Mouse (Mus musculus) right cerebral cortex, adult 2 months (tissue): ENCODE results near the gene Gm8720.
"Not testable (repeated sequence)": the region's sequence is repeated elsewhere in the genome, so short reads cannot be mapped to it uniquely, and the experiment has no call there.

Source experiments
- DNase-seq, 2 experiments: peaks; one replicate each; pipeline ENCODE4 v3.0.0; 2021 to 2022; ENCODE audit warnings: low spot score in 2 of 2

The Gm8720 gene

GRCm38 (mm10) chr7:23067356-23067755 is at the start of gene Gm8720:
TSS of gene Gm8720 (minus strand) at chr7:23067456.
- not testable (repeated sequence) for DNase-seq

GRCm38 (mm10) chr7:23055240-23055639 is 12.0 kb downstream of the Gm8720 start, which contains the start of gene Vmn1r163:
TSS of gene Vmn1r163 (plus strand) at chr7:23055540.
- DNase-seq, result not testable (repeated sequence)

- not testable (repeated sequence) for DNase-seq
These were observed 47.4 kb downstream of the Gm8720 start, which contains the start of gene Gm4216 for GRCm38 (mm10) chr7:23019823-23020222. TSS of gene Gm4216 (minus strand) at chr7:23019923.
